Mouse (Mus musculus): ENCODE results near the gene Selenom. TPM values are rescaled to one million over a fixed set of nuclear protein-coding genes. Genes with fewer than 3 reads are reported as not detected.

The Selenom gene
- 321 and 348 TPM in 2 replicates for polyA plus RNA-seq (2012; rRNA removed)

GRCm38 (mm10) chr11:3514529-3515054 is at the start of gene Selenom:
Gene Selenom (plus strand): TSS chr11:3514684.
- DNase-seq (ENCODE audit: low spot score), result peak; percentile 80

GRCm38 (mm10) chr11:3471448-3471850 is 43.0 kb upstream of the Selenom start:
- no peak for DNase-seq (ENCODE audit: low spot score)

GRCm38 (mm10) chr11:3472484-3472883 is 42.0 kb upstream of the Selenom start:
- DNase-seq (ENCODE audit: low spot score), result peak; percentile 59

GRCm38 (mm10) chr11:3474480-3475115 is 39.9 kb upstream of the Selenom start:
- DNase-seq (ENCODE audit: low spot score), result no peak

GRCm38 (mm10) chr11:3475489-3475888 is 39.0 kb upstream of the Selenom start:
- no peak for DNase-seq (ENCODE audit: low spot score)

GRCm38 (mm10) chr11:3483980-3484642 is 30.4 kb upstream of the Selenom start:
- no peak for DNase-seq (ENCODE audit: low spot score)

GRCm38 (mm10) chr11:3486349-3486748 is 28.1 kb upstream of the Selenom start:
- DNase-seq (ENCODE audit: low spot score), result no peak

- no peak for DNase-seq (ENCODE audit: low spot score)
Measured at GRCm38 (mm10) chr11:3487952-3488570, 26.4 kb upstream of the Selenom start, which contains the start of gene Pla2g3. Gene Pla2g3 (plus strand): TSS chr11:3488284.

- DNase-seq (ENCODE audit: low spot score), result no peak
Measured at GRCm38 (mm10) chr11:3489036-3489435, 25.4 kb upstream of the Selenom start.

- DNase-seq (ENCODE audit: low spot score), result no peak
Measured at GRCm38 (mm10) chr11:3492748-3493147, 21.7 kb upstream of the Selenom start.

- no peak for DNase-seq (ENCODE audit: low spot score)
Measured at GRCm38 (mm10) chr11:3494857-3495256, 19.6 kb upstream of the Selenom start.

- DNase-seq (ENCODE audit: low spot score), result no peak
Measured at GRCm38 (mm10) chr11:3495496-3495895, 19.0 kb upstream of the Selenom start.

- DNase-seq (ENCODE audit: low spot score), result no peak
Measured at GRCm38 (mm10) chr11:3496756-3497155, 17.7 kb upstream of the Selenom start.

GRCm38 (mm10) chr11:3497296-3497695 is 17.2 kb upstream of the Selenom start:
- DNase-seq (ENCODE audit: low spot score), result no peak

- DNase-seq (ENCODE audit: low spot score), result no peak
Measured at GRCm38 (mm10) chr11:3502057-3502456, 12.4 kb upstream of the Selenom start.

- DNase-seq (ENCODE audit: low spot score), result no peak
Measured at GRCm38 (mm10) chr11:3502459-3503072, 11.9 kb upstream of the Selenom start.

- DNase-seq (ENCODE audit: low spot score), result no peak
Measured at GRCm38 (mm10) chr11:3503755-3504693, 10.5 kb upstream of the Selenom start.

GRCm38 (mm10) chr11:3508226-3508625 is 6.3 kb upstream of the Selenom start:
- DNase-seq (ENCODE audit: low spot score), result no peak

GRCm38 (mm10) chr11:3509181-3510085 is 5.1 kb upstream of the Selenom start:
- no peak for DNase-seq (ENCODE audit: low spot score)

GRCm38 (mm10) chr11:3510321-3510720 is 4.2 kb upstream of the Selenom start:
- DNase-seq (ENCODE audit: low spot score), result no peak

Data from urinary bladder, adult 2 months (tissue).